21 mouse cellular contexts compared by ENCODE assay signal in genomic region chr4:137068491-137068890, GRCm38 (mm10). TPM values are rescaled to one million over a fixed set of nuclear protein-coding genes. Genes with fewer than 3 reads are reported as not detected.
DNase-seq lines count a peak whose midpoint lies in the region; ATAC-seq and TF ChIP-seq lines count a peak whose summit lies in the region.
"Had no signal": no experiment of that assay in that cellular context is flagged by ENCODE, and none has a peak within 500 bp of the region (broad histone marks: within the 10 kb centered on the region; RNA-seq: fewer than 3 reads in every experiment).

No protein-coding gene starts in this region.

- no peaks in the 10 kb centered on the region for H3K27me3 ChIP-seq in thymus, adult 2 months (ENCODE audit: control insufficient read depth, insufficient read depth, low read length)
- no peaks in the 10 kb centered on the region for H3K27me3 ChIP-seq in splenic B cell, adult 2 months (ENCODE audit: control insufficient read depth, insufficient read depth, low read length, poor library complexity, severe bottlenecking)

- ATAC-seq in megakaryocyte, adult 5-6 weeks (ENCODE audit: poor library complexity, severe bottlenecking): no peak
- ATAC-seq: forebrain, postnatal 0 days; liver, postnatal 0 days; lung, postnatal 0 days had no signal

- no peak for TF ChIP-seq POLR2A in thymus, adult 2 months (IDR thresholded peaks at IDR 0.05; ENCODE audit: control insufficient read depth, extremely low read depth, insufficient read depth, low read length, poor library complexity)

- WGBS in thymus, adult 2 months: 4% methylated on average over 8 of the region's 8 CpGs

- no peaks in the 10 kb centered on the region for H3K36me3 ChIP-seq in thymus, adult 2 months (ENCODE audit: control insufficient read depth, insufficient read depth, low read length)
- no peaks in the 10 kb centered on the region for H3K36me3 ChIP-seq in splenic B cell, adult 2 months (ENCODE audit: control insufficient read depth, insufficient read depth, low read length, poor library complexity, severe bottlenecking)
- H3K36me3 ChIP-seq: limb, embryonic 12.5 days had no signal

- H3K4me1 ChIP-seq in thymus, adult 2 months (replicated peaks; ENCODE audit: control insufficient read depth, insufficient read depth, low read length): peaks cover 3% of the 10 kb centered on the region

- no peak overlapping the region for H3K4me3 ChIP-seq in thymus, adult 2 months (ENCODE audit: control insufficient read depth, insufficient read depth, low read length)
- H3K4me3 ChIP-seq: limb, embryonic 12.5 days had no signal

- H3K27ac ChIP-seq in thymus, adult 2 months (ENCODE audit: control insufficient read depth, insufficient read depth, low read length): no peak overlapping the region
- H3K27ac ChIP-seq: kidney, postnatal 0 days; limb, embryonic 12.5 days had no signal

- peak; percentile 11 for DNase-seq in thymus, adult 2 months
- DNase-seq in thymus, adult 18-20 months: no peak
- DNase-seq in T-cell, adult 2 months (ENCODE audit: low spot score): peak; percentile 39
- peak; percentile 51 for DNase-seq in splenic B cell, adult 2 months (ENCODE audit: low read depth, low spot score)
- DNase-seq in right cerebral cortex, postnatal 14 days: no peak
- DNase-seq in layer of hippocampus, postnatal 14 days (ENCODE audit: low spot score in 2 of 2): no peak
- DNase-seq: adrenal gland, postnatal 36 days; cerebellum, adult 11 months; cerebellum, adult 9-11 months; forebrain, postnatal 0 days; gastrocnemius, postnatal 14 days; heart, adult 11 months; heart, postnatal 10 days; kidney, adult 18-20 months; liver, postnatal 0 days; right cerebral cortex, postnatal 25 days; spleen, adult 18-20 months had no signal

- TF ChIP-seq CTCF in thymus, adult 2 months (IDR thresholded peaks at IDR 0.05; ENCODE audit: borderline replicate concordance, control insufficient read depth, extremely low read depth, insufficient read depth, low read length, poor library complexity): no peak

RNA-seq across cellular contexts. Expression of gene Zbtb40, which starts 19.9 kb away (rescaled TPM):
- polyA plus RNA-seq in thymus, adult 2 months (2012; rRNA removed): 24.9 and 30.8 TPM in 2 replicates
- total RNA-seq in megakaryocyte, adult 5-6 weeks (2015): 3.1 and 3.5 TPM in 2 replicates
- total RNA-seq in megakaryocyte, adult 5-6 weeks (2017): 5.7 and 6.6 TPM in 2 replicates
- 1 to 10 TPM; 9.1 to 9.5 TPM for total RNA-seq in layer of hippocampus, postnatal 14 days (2021)

Comparison
In these comparisons a context has a peak if more than half of its experiments do, and no peak if none do; other contexts are left out.
1. DNase-seq: peak in thymus, adult 2 months (single experiment), T-cell, adult 2 months (single experiment) and splenic B cell, adult 2 months (single experiment); none in thymus, adult 18-20 months (0 of 2), right cerebral cortex, postnatal 14 days (single experiment) and layer of hippocampus, postnatal 14 days (0 of 2).